Mouse (Mus musculus) heart, embryonic 15.5 days (tissue): ENCODE results near the gene Pla2g4b. TPM values are rescaled to one million over a fixed set of nuclear protein-coding genes. Genes with fewer than 3 reads are reported as not detected.

Experiments used
- ATAC-seq: fragments of 200-750 bp; cut with Nextera tagmentation; replicated peaks from 2 replicates; pipeline ENCODE4 v1.8.0; 2017; ENCODE audit warnings: low read depth, moderate TSS enrichment; ENCODE audit not compliant: insufficient number of reproducible peaks, insufficient read depth, low FRiP score
- H3K27ac ChIP-seq: fragments of 300-500 bp; sonication (generic); 2 replicates; pipeline ENCODE4 v1.5.1; 2015; ENCODE audit warnings: mild to moderate bottlenecking, inconsistent platforms
- H3K27me3 ChIP-seq: fragments of 300-500 bp; sonication (generic); 2 replicates; pipeline ENCODE4 v1.6.1; 2015; ENCODE audit warnings: inconsistent platforms
- H3K36me3 ChIP-seq: fragments of 300-500 bp; sonication (generic); 2 replicates; pipeline ENCODE4 v1.6.1; 2015; ENCODE audit warnings: mild to moderate bottlenecking, inconsistent platforms
- H3K4me1 ChIP-seq: fragments of 300-500 bp; sonication (generic); replicated peaks from 2 replicates; pipeline ENCODE4 v1.6.1; 2015; ENCODE audit warnings: inconsistent platforms
- H3K4me2 ChIP-seq: fragments of 300-500 bp; sonication (generic); 2 replicates; pipeline ENCODE4 v1.6.1; 2015; ENCODE audit warnings: inconsistent platforms, mild to moderate bottlenecking, moderate library complexity
- H3K4me3 ChIP-seq: fragments of 300-500 bp; sonication (generic); 2 replicates; pipeline ENCODE4 v1.5.1; 2015; ENCODE audit warnings: mild to moderate bottlenecking, inconsistent platforms
- H3K9ac ChIP-seq: fragments of 300-500 bp; sonication (generic); 2 replicates; pipeline ENCODE4 v1.6.1; 2015; ENCODE audit warnings: mild to moderate bottlenecking, inconsistent platforms
- H3K9me3 ChIP-seq: fragments of 300-500 bp; sonication (generic); replicated peaks from 2 replicates; pipeline ENCODE4 v1.6.1; 2016; ENCODE audit warnings: inconsistent platforms
- WGBS: fragments of 180-500 bp; shearing (Covaris S2); methylation state at CpG from one replicate; pipeline ENCODE4 v1.1.7; 2015; ENCODE audit warnings: mixed read lengths; 5-methylcytosine and 5-hydroxymethylcytosine counted together
- microRNA-seq: library from miRNA; unstranded; fragments of <30 nt; microRNA quantifications from one replicate; pipeline ENCODE4, GENCODE M21; 2016
- polyA plus RNA-seq: library from polyadenylated mRNA; unstranded; fragments of >200 nt; fragmentation: Nextera tagmentation; extraction: Ambion mirVana; gene quantifications from 2 replicates; pipeline ENCODE4 v1.2.1, GENCODE M21; 2015

The Pla2g4b gene
- polyA plus RNA-seq, 1 experiment from 2014 or later: 1.3 TPM

DNA sequence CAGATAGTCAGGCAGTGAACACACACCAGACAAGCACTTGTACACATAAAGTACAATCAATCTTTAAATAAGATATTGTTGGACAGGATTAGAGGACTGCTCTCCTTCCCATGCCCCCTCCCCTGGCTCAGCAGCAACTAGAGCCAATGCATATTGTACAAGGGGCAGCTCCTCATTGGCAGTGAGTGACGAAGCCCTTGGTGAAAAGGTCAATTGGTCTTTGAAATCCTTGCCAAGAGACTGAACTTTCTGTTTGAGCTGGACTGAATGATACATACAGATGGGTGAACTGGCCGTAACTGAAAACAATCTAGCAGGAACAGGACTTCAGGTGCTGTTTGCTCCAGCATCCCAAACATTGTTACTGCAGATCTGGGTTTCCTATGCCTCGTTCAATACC, 54.2 kb downstream of the Pla2g4b start:
- no peaks in the 10 kb centered on the region for H3K9me3 ChIP-seq
- no peaks in the 10 kb centered on the region for H3K27me3 ChIP-seq
- H3K9ac ChIP-seq: no peak overlapping the region
- H3K4me2 ChIP-seq: no peak overlapping the region
- no peak overlapping the region for H3K4me3 ChIP-seq
- 79% methylated on average over 3 of the region's 3 CpGs for WGBS
- ATAC-seq: no peak
- H3K36me3 ChIP-seq: peaks cover 24% of the 10 kb centered on the region
- H3K27ac ChIP-seq: no peak overlapping the region
- H3K4me1 ChIP-seq: peaks cover 4% of the 10 kb centered on the region

GRCm38 (mm10) chr2:120087897-120088296, 54.7 kb downstream of the Pla2g4b start:
- ATAC-seq: no peak
- Histone ChIP-seq H3K27me3 (no peaks in the 10 kb centered on the region), H3K27ac (no peak overlapping the region), H3K9ac (no peak overlapping the region), H3K9me3 (no peaks in the 10 kb centered on the region), H3K4me2 (no peak overlapping the region), H3K4me3 (no peak overlapping the region), H3K36me3 (peaks cover 24% of the 10 kb centered on the region), H3K4me1 (peaks cover 4% of the 10 kb centered on the region)
- WGBS: 82% methylated on average over 2 of the region's 2 CpGs

- Histone ChIP-seq H3K4me2 (no peak overlapping the region), H3K4me3 (no peak overlapping the region), H3K9ac (no peak overlapping the region), H3K27me3 (no peaks in the 10 kb centered on the region), H3K27ac (no peak overlapping the region), H3K9me3 (no peaks in the 10 kb centered on the region), H3K4me1 (peaks cover 9% of the 10 kb centered on the region), H3K36me3 (peaks cover 31% of the 10 kb centered on the region)
- ATAC-seq: no peak
- WGBS: 73% methylated on average over 17 of the region's 17 CpGs
Observed at GRCm38 (mm10) chr2:120090979-120091378, 57.8 kb downstream of the Pla2g4b start.

Small RNA genes within 50 kb of the gene (microRNA-seq; reads per million reads assigned to microRNA genes)
- not detected for gene Mir7665

Other genes starting within 250 kb of the Pla2g4b start
- 15.4 and 20.6 TPM in 2 replicates for gene Rpap1, start 245.9 kb upstream of the Pla2g4b start, polyA plus RNA-seq
- gene Tyro3, start 235.7 kb upstream of the Pla2g4b start, polyA plus RNA-seq: 6.2 and 8.5 TPM in 2 replicates
- gene Mga, start 136.2 kb upstream of the Pla2g4b start, polyA plus RNA-seq: 19.3 and 22.0 TPM in 2 replicates
- gene Mapkbp1, start 60.7 kb upstream of the Pla2g4b start, polyA plus RNA-seq: 1.8 and 3.0 TPM in 2 replicates
- gene Jmjd7, start 5.9 kb upstream of the Pla2g4b start, polyA plus RNA-seq: 12.3 and 16.6 TPM in 2 replicates
- gene Gm28042, start 5.9 kb upstream of the Pla2g4b start, polyA plus RNA-seq: 3.1 and 4.1 TPM in 2 replicates
- 164 and 188 TPM in 2 replicates for gene Ehd4, start 121.2 kb downstream of the Pla2g4b start, polyA plus RNA-seq
- 1.6 and 1.9 TPM in 2 replicates for gene Pla2g4e, start 211.9 kb downstream of the Pla2g4b start, polyA plus RNA-seq